ENCODE assay signal across 8 mouse cellular contexts in the genomic region with DNA sequence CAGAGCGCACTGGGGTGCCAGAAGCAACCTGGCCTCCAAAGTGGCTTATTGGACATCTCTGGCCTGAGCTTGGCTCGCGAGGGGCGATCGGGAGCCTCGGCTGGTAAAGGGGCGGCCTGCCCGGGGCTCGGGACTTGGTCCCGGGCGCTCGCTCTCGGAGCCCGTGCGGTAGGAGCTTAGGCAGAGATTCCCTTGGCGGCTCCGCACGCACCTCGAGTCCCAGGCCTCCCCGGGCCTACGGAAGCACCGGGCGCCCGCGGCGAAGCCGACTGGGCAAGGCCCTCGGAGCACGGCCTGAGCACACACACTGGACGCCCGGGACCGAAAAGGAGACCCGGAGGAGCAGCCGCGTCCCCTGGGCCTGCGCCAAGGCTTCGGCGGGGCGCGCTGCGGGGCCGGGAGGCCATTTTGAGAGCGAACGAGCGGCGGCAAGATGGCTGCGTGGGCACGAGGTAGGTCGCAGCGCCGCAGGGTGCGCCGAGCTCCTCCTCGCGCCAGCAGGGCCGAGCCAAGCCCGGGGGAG. TPM values are rescaled to one million over a fixed set of nuclear protein-coding genes. Genes with fewer than 3 reads are reported as not detected.
A peak's percentile ranks its signal among the peaks of the same experiment; 100 is the strongest.
DNase-seq lines count a peak whose midpoint lies in the region; ATAC-seq lines count a peak whose summit lies in the region.

No protein-coding gene starts in this region.

- no peaks in the 10 kb centered on the region; the same call in 1 of the 2 replicates for H3K9me3 ChIP-seq in limb, embryonic 13.5 days
- no peaks in the 10 kb centered on the region for H3K9me3 ChIP-seq in stomach, embryonic 16.5 days (replicated peaks; ENCODE audit: control insufficient read depth, low read length)

- peak overlapping the region; percentile 61 for H3K9ac ChIP-seq in limb, embryonic 13.5 days
- peak overlapping the region; percentile 68 for H3K9ac ChIP-seq in stomach, embryonic 16.5 days (ENCODE audit: low read length)

- no peaks in the 10 kb centered on the region for H3K36me3 ChIP-seq in limb, embryonic 13.5 days
- no peaks in the 10 kb centered on the region for H3K36me3 ChIP-seq in stomach, embryonic 16.5 days (ENCODE audit: control insufficient read depth, insufficient read depth, low read length)

- ATAC-seq in limb, embryonic 13.5 days (ENCODE audit: low FRiP score, low read depth) = no peak
- peak; percentile 7; the same call in 1 of the 2 replicates for ATAC-seq in stomach, embryonic 16.5 days (ENCODE audit: insufficient read depth, low FRiP score)
- ATAC-seq in monocyte, adult 5-6 weeks (replicated peaks; ENCODE audit: insufficient number of reproducible peaks, low FRiP score, low TSS enrichment, poor library complexity, severe bottlenecking) = no peak

- peak overlapping the region; percentile 48 for H3K4me3 ChIP-seq in limb, embryonic 13.5 days
- H3K4me3 ChIP-seq in stomach, embryonic 16.5 days (replicated peaks; ENCODE audit: low read length) = peak overlapping the region; percentile 50

- 1% methylated on average over 57 of the region's 57 CpGs for WGBS in limb, embryonic 13.5 days
- WGBS in stomach, embryonic 16.5 days = 2% methylated on average over 49 of the region's 57 CpGs

- peak; percentile 32 for DNase-seq in embryo, embryonic 10.5 days (ENCODE audit: low spot score)
- no peak for DNase-seq in embryo, embryonic 11 days
- DNase-seq in retina, postnatal 1 day = peak; percentile 75
- DNase-seq in retina, embryonic 14.5 days (ENCODE audit: low spot score) = no peak
- no peak for DNase-seq in kidney, adult 8-10 months

- H3K4me1 ChIP-seq in limb, embryonic 13.5 days = peaks cover 11% of the 10 kb centered on the region; the same call in 1 of the 2 replicates
- peaks cover 6% of the 10 kb centered on the region for H3K4me1 ChIP-seq in stomach, embryonic 16.5 days (ENCODE audit: control insufficient read depth, insufficient read depth, low read length)

- H3K27ac ChIP-seq in limb, embryonic 13.5 days = no peak overlapping the region
- H3K27ac ChIP-seq in stomach, embryonic 16.5 days (ENCODE audit: low read length) = no peak overlapping the region

- peak overlapping the region; percentile 72 for H3K4me2 ChIP-seq in limb, embryonic 13.5 days (replicated peaks)
- peak overlapping the region; percentile 75 for H3K4me2 ChIP-seq in stomach, embryonic 16.5 days (ENCODE audit: low read depth, low read length)

- peaks cover 99% of the 10 kb centered on the region for H3K27me3 ChIP-seq in limb, embryonic 13.5 days
- peaks cover 86% of the 10 kb centered on the region for H3K27me3 ChIP-seq in stomach, embryonic 16.5 days (ENCODE audit: control insufficient read depth, insufficient read depth, low read length)

RNA-seq across cellular contexts. Expression of a gene that starts 49.1 kb away (rescaled TPM):
- 32.9 and 35.3 TPM in 2 replicates for polyA plus RNA-seq in limb, embryonic 13.5 days (2015; fragmentation: Nextera tagmentation; extraction: Ambion mirVana)
- polyA plus RNA-seq in stomach, embryonic 16.5 days (2015; fragmentation: Nextera tagmentation; extraction: Ambion mirVana) = 25.4 and 30.8 TPM in 2 replicates
- total RNA-seq in monocyte, adult 5-6 weeks (2017) = 70.5 to 97.7 TPM (median 92.7 TPM) in 3 replicates

Comparison
In these comparisons a context has a peak if more than half of its experiments do, and no peak if none do; other contexts are left out.
1. DNase-seq: peak in embryo, embryonic 10.5 days (single experiment) and retina, postnatal 1 day (single experiment); none in embryo, embryonic 11 days (single experiment), retina, embryonic 14.5 days (single experiment) and kidney, adult 8-10 months (0 of 2).